Mouse (Mus musculus): ENCODE results near the gene Apc2. TPM values are rescaled to one million over a fixed set of nuclear protein-coding genes. Genes with fewer than 3 reads are reported as not detected.

Gene Apc2
- total and polyA plus RNA-seq, 3 experiments: 0.07 to 0.13 TPM; not detected in 1

DNA sequence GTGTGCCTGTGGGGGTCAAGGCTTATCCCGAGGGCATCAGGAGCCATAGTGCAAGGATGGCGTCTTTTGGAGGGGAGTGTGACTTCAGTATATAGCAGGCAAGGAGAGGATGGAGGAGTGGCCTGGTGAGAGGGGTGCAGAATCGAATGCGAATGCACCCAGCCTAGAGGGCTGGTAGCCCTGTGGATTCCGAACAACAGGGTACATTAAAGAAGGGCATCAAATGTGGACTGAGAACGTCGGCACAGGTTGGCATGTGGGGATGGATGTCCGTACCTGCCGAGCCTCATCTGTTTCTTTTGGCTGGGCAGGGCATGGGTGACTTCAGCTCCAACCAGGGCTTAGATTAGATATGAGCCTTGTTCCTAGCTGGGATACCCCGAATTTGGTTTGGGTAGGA is 4.0 kb downstream of the Apc2 start:
- H3K9me3 ChIP-seq (replicated peaks; ENCODE audit: low read length): no peaks in the 10 kb centered on the region
- dilution Hi-C loops (cut with MboI; ENCODE audit: extremely low pct_ligation_motif_present, extremely low pct_unique_long_range_greater_than_20kb, low sequenced_read_pairs) (no loop called here), in situ Hi-C loops (cut with MboI; ENCODE audit: low pct_ligation_motif_present, low pct_unique_long_range_greater_than_20kb, low sequenced_read_pairs) (no loop called here)
- TF ChIP-seq SIN3A (IDR thresholded peaks at IDR 0.05; ENCODE audit: low read length) (no peak), POLR2A (IDR thresholded peaks at IDR 0.05; ENCODE audit: low read depth, low read length) (no peak), NELFE (IDR thresholded peaks at IDR 0.05; ENCODE audit: low read depth, low read length) (no peak), UBTF (IDR thresholded peaks at IDR 0.05; ENCODE audit: low read depth, low read length) (no peak), IRF4 (IDR thresholded peaks at IDR 0.05; ENCODE audit: low read depth, low read length) (no peak), SMC3 (IDR thresholded peaks at IDR 0.05; ENCODE audit: low read depth, low read length) (no peak), ZNF384 (IDR thresholded peaks at IDR 0.05; ENCODE audit: low read depth, low read length) (no peak), EP300 (IDR thresholded peaks at IDR 0.05; ENCODE audit: low read length) (no peak), ETS1 (conservative IDR thresholded peaks at IDR 0.05; ENCODE audit: low read depth, low read length) (no peak), RAD21 (IDR thresholded peaks at IDR 0.05; ENCODE audit: low read depth, low read length) (no peak), E2F4 (IDR thresholded peaks at IDR 0.05; ENCODE audit: insufficient replicate concordance, low read depth, low read length) (no peak), PAX5 (IDR thresholded peaks at IDR 0.05; ENCODE audit: low read length) (no peak), HCFC1 (IDR thresholded peaks at IDR 0.05; ENCODE audit: low read depth, low read length) (no peak), JUN (IDR thresholded peaks at IDR 0.05; ENCODE audit: insufficient read depth, low read depth, low read length) (no peak), CHD2 (IDR thresholded peaks at IDR 0.05; ENCODE audit: low read length) (no peak)
- no peak for DNase-seq (ENCODE audit: extremely low read depth)
- H3K9ac ChIP-seq (ENCODE audit: insufficient read depth, low read depth): no peak overlapping the region
- H3K4me1 ChIP-seq (ENCODE audit: control insufficient read depth in 1 of 2, insufficient read depth in 2 of 2): peaks cover 0 to 24% of the 10 kb centered on the region in 2 experiments; a peak in 3 of 4 replicates
- H3K36me3 ChIP-seq (replicated peaks in 1 of 2; ENCODE audit: control insufficient read depth in 1 of 2, insufficient read depth in 1 of 2, low read length in 1 of 2): peaks cover 3 to 8% of the 10 kb centered on the region in 2 experiments
- H3K79me2 ChIP-seq (replicated peaks; ENCODE audit: control insufficient read depth, extremely low read depth, insufficient read depth, poor library complexity, severe bottlenecking): no peaks in the 10 kb centered on the region
- H3K27me3 ChIP-seq (replicated peaks): peaks cover 51% of the 10 kb centered on the region
- H3K4me2 ChIP-seq (ENCODE audit: insufficient read depth, low read depth, poor library complexity, severe bottlenecking): no peak overlapping the region
- no peak overlapping the region for H3K27ac ChIP-seq (ENCODE audit: insufficient read depth, low read depth)
- H3K4me3 ChIP-seq (replicated peaks in 1 of 3; ENCODE audit: low read depth in 2 of 3, low read length in 2 of 3, poor library complexity in 1 of 3): no peak overlapping the region

DNA sequence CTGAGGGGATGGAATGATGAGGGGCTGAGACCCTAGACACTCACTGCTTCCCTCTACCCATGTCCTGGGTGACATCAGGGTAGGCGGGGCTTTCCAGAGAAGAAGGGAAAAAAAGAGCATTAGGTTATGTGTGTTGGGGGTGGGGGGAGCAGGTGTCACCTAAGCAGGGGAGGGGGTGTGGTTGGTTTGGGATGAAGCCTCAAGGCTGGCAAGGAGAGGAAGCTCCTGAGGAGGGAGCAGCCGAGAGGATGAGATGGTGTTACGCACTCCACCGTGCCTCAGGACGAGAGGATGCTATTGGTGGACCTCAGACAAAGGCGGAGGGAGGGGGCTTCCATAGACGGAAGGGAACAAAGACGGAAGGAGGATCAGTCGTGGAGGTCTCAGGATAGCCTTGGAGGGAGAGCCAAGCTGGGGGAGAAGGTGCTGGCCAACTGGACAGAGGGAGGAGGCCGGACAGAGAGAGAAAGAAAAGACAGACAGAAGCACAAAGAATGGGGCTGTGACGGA is 5.0 kb downstream of the Apc2 start:
- DNase-seq (ENCODE audit: extremely low read depth): no peak
- H3K27me3 ChIP-seq (replicated peaks): peaks cover 59% of the 10 kb centered on the region
- peaks cover 0 to 21% of the 10 kb centered on the region in 2 experiments; a peak in 3 of 4 replicates for H3K4me1 ChIP-seq (ENCODE audit: control insufficient read depth in 1 of 2, insufficient read depth in 2 of 2)
- H3K4me3 ChIP-seq (replicated peaks in 1 of 3; ENCODE audit: low read depth in 2 of 3, low read length in 2 of 3, poor library complexity in 1 of 3): no peak overlapping the region
- no peaks in the 10 kb centered on the region for H3K79me2 ChIP-seq (replicated peaks; ENCODE audit: control insufficient read depth, extremely low read depth, insufficient read depth, poor library complexity, severe bottlenecking)
- dilution Hi-C loops (cut with MboI; ENCODE audit: extremely low pct_ligation_motif_present, extremely low pct_unique_long_range_greater_than_20kb, low sequenced_read_pairs) (no loop called here), in situ Hi-C loops (cut with MboI; ENCODE audit: low pct_ligation_motif_present, low pct_unique_long_range_greater_than_20kb, low sequenced_read_pairs) (no loop called here)
- H3K9ac ChIP-seq (ENCODE audit: insufficient read depth, low read depth): no peak overlapping the region
- H3K36me3 ChIP-seq (replicated peaks in 1 of 2; ENCODE audit: control insufficient read depth in 1 of 2, insufficient read depth in 1 of 2, low read length in 1 of 2): no peaks in the 10 kb centered on the region
- no peak overlapping the region for H3K4me2 ChIP-seq (ENCODE audit: insufficient read depth, low read depth, poor library complexity, severe bottlenecking)
- H3K27ac ChIP-seq (ENCODE audit: insufficient read depth, low read depth): no peak overlapping the region
- TF ChIP-seq BHLHE40 (IDR thresholded peaks at IDR 0.05; ENCODE audit: low read depth, low read length) (no peak), MAX (IDR thresholded peaks at IDR 0.05; ENCODE audit: low read length) (no peak), USF1 (IDR thresholded peaks at IDR 0.05; ENCODE audit: low read depth, low read length) (no peak), JUND (conservative IDR thresholded peaks at IDR 0.05; ENCODE audit: low read depth, low read length) (no peak), UBTF (IDR thresholded peaks at IDR 0.05; ENCODE audit: low read depth, low read length) (no peak), TCF12 (IDR thresholded peaks at IDR 0.05; ENCODE audit: low read depth, low read length) (no peak), SIN3A (IDR thresholded peaks at IDR 0.05; ENCODE audit: low read length) (no peak), CHD2 (IDR thresholded peaks at IDR 0.05; ENCODE audit: low read length) (no peak), MXI1 (IDR thresholded peaks at IDR 0.05; ENCODE audit: low read depth, low read length) (no peak), IRF4 (IDR thresholded peaks at IDR 0.05; ENCODE audit: low read depth, low read length) (no peak), JUN (IDR thresholded peaks at IDR 0.05; ENCODE audit: insufficient read depth, low read depth, low read length) (no peak), POLR2AphosphoS2 (IDR thresholded peaks at IDR 0.05; ENCODE audit: low read depth, low read length) (no peak), ZMIZ1 (IDR thresholded peaks at IDR 0.05; ENCODE audit: low read depth, low read length) (no peak), SMC3 (IDR thresholded peaks at IDR 0.05; ENCODE audit: low read depth, low read length) (no peak), HCFC1 (IDR thresholded peaks at IDR 0.05; ENCODE audit: low read depth, low read length) (no peak), POLR2A (IDR thresholded peaks at IDR 0.05; ENCODE audit: low read depth, low read length) (no peak), ZNF384 (IDR thresholded peaks at IDR 0.05; ENCODE audit: low read depth, low read length) (no peak), MYC (IDR thresholded peaks at IDR 0.05; ENCODE audit: low read depth, low read length) (no peak)
- H3K9me3 ChIP-seq (replicated peaks; ENCODE audit: low read length): no peaks in the 10 kb centered on the region
